Mouse (Mus musculus): ENCODE measurements around the gene Fancd2. TPM values are rescaled to one million over a fixed set of nuclear protein-coding genes. Genes with fewer than 3 reads are reported as not detected.

Fancd2 gene
- total RNA-seq, 2 experiments from 2014 or later: 0.11 to 0.17 TPM

- DNase-seq: no peak
Measured at GRCm38 (mm10) chr6:113517434-113518080, 13.9 kb upstream of the Fancd2 start.

GRCm38 (mm10) chr6:113522310-113522709 is 9.2 kb upstream of the Fancd2 start:
- intact Hi-C loops (cut with DNase I): no loop called here
- no peak for DNase-seq

More at GRCm38 (mm10) chr6:113517434-113518080, 13.9 kb upstream of the Fancd2 start:
- intact Hi-C loops (cut with DNase I): no loop called here

GRCm38 (mm10) chr6:113523420-113523819 is 8.1 kb upstream of the Fancd2 start:
- DNase-seq: no peak
- intact Hi-C loops (cut with DNase I): no loop called here

GRCm38 (mm10) chr6:113531840-113532404 is 440 bp downstream of the Fancd2 start:
- intact Hi-C loops (cut with DNase I): loop anchor here (5.0 kb wide), 2 partner anchors 70 to 165 kb away; partner anchors contain the start of genes Brk1, Fancd2os and Tatdn2
- no peak for DNase-seq

GRCm38 (mm10) chr6:113534886-113535285 is 3.4 kb downstream of the Fancd2 start:
- no peak for DNase-seq

GRCm38 (mm10) chr6:113541610-113542009 is 10.1 kb downstream of the Fancd2 start:
- no peak for DNase-seq
- intact Hi-C loops (cut with DNase I): no loop called here

More at GRCm38 (mm10) chr6:113534886-113535285, 3.4 kb downstream of the Fancd2 start:
- intact Hi-C loops (cut with DNase I): loop anchor here (5.0 kb wide), 2 partner anchors 67 to 162 kb away; partner anchors contain the start of genes Brk1, Fancd2os and Tatdn2

- intact Hi-C loops (cut with DNase I): no loop called here
- DNase-seq: no peak
Measured at GRCm38 (mm10) chr6:113543906-113544481, 12.5 kb downstream of the Fancd2 start.

GRCm38 (mm10) chr6:113559736-113560135 is 28.3 kb downstream of the Fancd2 start:
- intact Hi-C loops (cut with DNase I): no loop called here
- no peak for DNase-seq

GRCm38 (mm10) chr6:113564557-113564956 is 33.1 kb downstream of the Fancd2 start:
- intact Hi-C loops (cut with DNase I): no loop called here
- DNase-seq: no peak

- intact Hi-C loops (cut with DNase I): no loop called here
- no peak for DNase-seq
Measured at GRCm38 (mm10) chr6:113576044-113576443, 44.6 kb downstream of the Fancd2 start.

GRCm38 (mm10) chr6:113579306-113579705 is 47.8 kb downstream of the Fancd2 start:
- intact Hi-C loops (cut with DNase I): no loop called here
- no peak for DNase-seq

GRCm38 (mm10) chr6:113583023-113583422 is 51.5 kb downstream of the Fancd2 start:
- intact Hi-C loops (cut with DNase I): no loop called here

GRCm38 (mm10) chr6:113585065-113585464 is 53.6 kb downstream of the Fancd2 start:
- intact Hi-C loops (cut with DNase I): no loop called here
- no peak for DNase-seq

More at GRCm38 (mm10) chr6:113583023-113583422, 51.5 kb downstream of the Fancd2 start:
- no peak for DNase-seq

- intact Hi-C loops (cut with DNase I): no loop called here
Measured at GRCm38 (mm10) chr6:113586466-113587183, 55.1 kb downstream of the Fancd2 start.

GRCm38 (mm10) chr6:113592637-113593036 is 61.2 kb downstream of the Fancd2 start:
- intact Hi-C loops (cut with DNase I): no loop called here
- no peak for DNase-seq

More at GRCm38 (mm10) chr6:113586466-113587183, 55.1 kb downstream of the Fancd2 start:
- peak in 1 of 2 experiments; percentile 7 for DNase-seq

GRCm38 (mm10) chr6:113597945-113598344 is 66.5 kb downstream of the Fancd2 start:
- intact Hi-C loops (cut with DNase I): no loop called here
- DNase-seq: no peak

- intact Hi-C loops (cut with DNase I): loop anchor here (5.0 to 10.0 kb wide), 2 partner anchors 68 to 275 kb away; partner anchors contain the start of genes Emc3, Fancd2 and Ogg1
- DNase-seq: no peak
Measured at GRCm38 (mm10) chr6:113599833-113600232, 68.4 kb downstream of the Fancd2 start.

- DNase-seq: no peak
- intact Hi-C loops (cut with DNase I): loop anchor here (5.0 to 10.0 kb wide), 2 partner anchors 68 to 276 kb away; partner anchors contain the start of genes Emc3, Fancd2 and Ogg1
Measured at GRCm38 (mm10) chr6:113600543-113601139, 69.2 kb downstream of the Fancd2 start, which contains the start of gene Fancd2os. TSS of gene Fancd2os (minus strand) at chr6:113600715.

GRCm38 (mm10) chr6:113602821-113603220 is 71.3 kb downstream of the Fancd2 start:
- no peak for DNase-seq
- intact Hi-C loops (cut with DNase I): loop anchor here (5.0 to 10.0 kb wide), 2 partner anchors 71 to 278 kb away; partner anchors contain the start of genes Emc3, Fancd2 and Ogg1

GRCm38 (mm10) chr6:113603993-113604392 is 72.5 kb downstream of the Fancd2 start:
- intact Hi-C loops (cut with DNase I): loop anchor here (2.0 to 10.0 kb wide), 3 partner anchors 19 to 279 kb away; partner anchors contain the start of genes Emc3, Fancd2, Ogg1 and Vhl
- no peak for DNase-seq

Measured in heart, postnatal 36 days (tissue).